Mouse (Mus musculus) kidney, adult 8-10 months (tissue): ENCODE measurements at regions not wholly inside any gene's neighbourhood (a gene's known extent, or its start where the extent isn't known, plus 50 kb on each side); places are given as distances from the start of the nearest gene placed in this dataset.
A peak's percentile ranks its signal among the peaks of the same experiment; 100 is the strongest.

Experiments
- DNase-seq, 2 experiments: peaks; one replicate each; pipeline ENCODE4 v3.0.0; 2022

DNA sequence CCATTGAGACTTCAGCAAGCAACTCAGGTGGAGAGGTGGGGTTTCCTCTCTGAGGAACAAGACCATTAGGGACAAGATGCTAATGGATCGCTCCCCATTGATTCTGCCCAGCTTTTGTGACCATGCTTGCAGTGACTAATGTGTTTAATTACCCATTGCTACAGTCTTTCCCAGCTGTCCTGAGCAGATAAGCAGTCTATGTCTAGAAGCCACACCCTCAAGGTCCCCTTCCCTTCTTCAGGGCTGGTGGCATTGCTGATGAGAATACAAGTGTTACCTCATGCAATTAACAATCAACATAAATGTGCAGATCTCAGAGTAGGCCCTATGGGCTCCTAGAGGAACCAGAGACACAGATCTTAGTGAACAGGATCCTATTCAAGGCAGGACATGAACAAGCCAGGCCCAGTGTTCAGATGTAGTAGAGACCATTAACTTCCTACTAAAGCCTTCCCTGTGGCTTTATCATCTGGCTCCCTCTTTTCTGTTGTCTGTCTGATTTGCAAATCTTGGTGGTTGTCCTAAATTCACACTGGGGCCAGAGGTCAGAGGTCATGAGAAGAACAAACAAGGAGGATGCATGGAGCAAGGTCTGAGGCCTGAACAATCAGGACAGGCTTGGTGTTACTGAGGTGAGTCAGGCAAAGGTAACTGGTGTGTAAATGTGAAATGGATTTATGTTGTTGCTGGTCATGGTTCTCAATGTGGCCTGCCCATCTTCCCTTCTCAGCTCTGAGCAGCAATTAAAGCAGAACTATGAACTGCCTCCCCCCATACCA, 56.8 kb downstream of the Odc1 start:
- DNase-seq: no peak

DNA sequence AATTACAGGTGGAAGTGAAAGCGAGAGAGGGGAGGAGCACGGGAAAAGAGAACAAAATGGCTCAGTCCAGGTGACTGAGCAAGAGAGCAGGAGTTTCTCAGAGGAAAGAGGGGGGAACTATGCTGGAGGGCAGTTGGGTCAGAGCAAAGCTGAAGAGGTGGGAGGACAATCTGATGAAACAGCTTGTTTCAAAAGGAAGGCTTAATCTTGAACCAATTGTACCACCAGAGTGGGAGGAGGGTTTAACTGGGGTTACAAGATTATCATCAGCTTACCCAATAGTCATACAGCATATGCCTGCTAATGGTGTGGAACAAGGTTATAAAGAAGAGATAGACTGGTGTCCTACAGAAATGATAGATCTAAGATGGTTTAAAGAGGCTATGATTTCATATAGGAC, 59.0 kb downstream of the Odc1 start:
- no peak for DNase-seq

DNA sequence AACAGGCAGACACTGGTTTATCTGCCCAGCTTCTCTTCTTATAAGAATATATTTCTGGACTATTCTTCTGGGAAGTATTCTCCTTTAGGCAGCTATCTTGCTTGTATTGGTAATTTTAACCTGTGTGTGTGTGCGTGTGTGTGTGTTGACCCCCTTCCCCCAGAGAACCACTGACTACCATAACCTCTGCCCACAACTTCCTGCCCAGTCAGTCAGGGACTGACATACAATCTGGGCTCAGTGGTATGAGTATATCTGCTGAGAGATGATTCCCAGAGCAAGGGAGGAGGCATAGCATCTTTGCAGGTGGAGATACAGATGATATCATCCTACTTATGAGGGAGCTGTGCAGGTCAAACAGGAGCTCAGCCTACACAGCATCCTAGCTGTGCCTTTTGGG, 65.8 kb downstream of the Odc1 start:
- DNase-seq: no peak

DNA sequence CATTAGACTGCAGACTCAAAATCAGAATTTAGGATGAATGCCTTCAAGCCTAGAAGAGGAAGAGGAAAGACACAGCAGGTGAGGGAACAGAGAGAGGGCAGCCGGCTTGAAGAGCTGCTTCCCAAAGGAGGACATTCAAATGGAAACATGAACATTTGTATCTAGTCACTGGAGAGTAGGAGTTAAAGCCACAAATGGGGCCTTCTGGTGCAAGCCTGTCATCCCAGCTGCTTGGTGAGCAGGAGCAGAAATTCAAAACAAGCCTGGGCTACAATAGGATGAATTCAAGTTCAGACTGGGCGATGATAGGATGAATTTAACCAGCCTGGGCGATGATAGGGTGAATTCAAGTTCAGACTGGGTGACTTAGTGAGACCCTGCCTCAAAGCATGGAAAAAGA, 67.4 kb downstream of the Odc1 start:
- no peak for DNase-seq

DNA sequence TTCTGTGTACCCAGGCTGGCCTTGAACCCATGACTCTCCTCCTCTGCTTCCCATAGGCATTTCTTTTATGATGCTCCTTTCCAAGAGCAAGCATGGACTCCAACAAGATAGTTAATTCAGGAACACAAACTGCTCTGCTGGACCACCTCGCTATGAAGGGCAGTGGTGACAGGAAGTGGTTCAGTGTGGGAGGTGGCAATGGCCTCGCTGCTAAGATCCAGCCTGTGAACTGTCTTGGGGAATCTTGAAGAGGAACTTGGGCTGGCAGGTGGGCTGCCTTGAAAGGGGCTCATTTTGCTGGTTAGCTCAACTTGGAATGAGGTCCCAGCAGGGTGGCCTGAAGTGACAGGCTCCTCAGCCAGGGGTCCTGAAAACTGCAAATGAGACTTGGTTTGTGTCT, 72.4 kb upstream of the Hpcal1 start:
- no peak for DNase-seq

DNA sequence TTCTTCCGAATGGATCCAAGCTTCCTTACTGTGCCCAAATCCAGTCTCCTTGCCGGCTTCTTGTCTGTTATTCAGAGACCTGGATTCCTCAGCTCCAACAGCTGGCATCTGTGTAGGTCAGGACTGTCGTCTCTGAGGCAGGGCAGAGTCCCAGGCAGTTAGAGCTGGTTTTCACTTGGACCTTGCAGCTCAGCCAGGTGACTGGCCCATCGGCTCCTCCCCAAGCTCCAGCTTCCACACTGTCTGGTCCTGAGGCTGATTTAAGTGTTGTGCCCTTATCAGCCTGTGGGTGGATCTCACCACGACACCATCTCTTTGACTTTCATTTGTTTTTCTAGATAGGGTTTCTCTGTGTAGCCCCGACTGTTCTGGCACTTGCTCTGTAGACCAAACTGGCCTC, 70.4 kb upstream of the Hpcal1 start:
- DNase-seq: peak; percentile 19 to 28

DNA sequence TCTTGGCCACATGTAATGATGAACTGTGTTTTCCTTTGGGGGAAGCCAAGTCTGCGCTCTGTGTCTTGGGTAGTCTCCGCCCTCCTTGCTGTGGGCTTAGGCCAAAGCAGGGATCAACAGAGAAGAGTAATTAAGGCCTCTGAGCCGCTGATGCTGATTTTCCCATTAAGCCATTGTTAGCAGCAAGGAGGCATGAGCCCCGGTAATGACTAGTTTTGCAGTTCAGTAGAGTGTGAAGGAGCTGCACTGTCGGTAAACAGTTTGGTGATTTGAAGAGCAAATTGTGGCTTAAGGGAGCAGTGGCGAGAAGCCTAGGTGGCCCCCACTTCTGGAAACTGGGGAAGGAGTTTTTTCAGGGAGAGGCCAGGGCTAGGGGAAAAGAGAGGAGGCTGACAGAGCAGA, 69.2 kb upstream of the Hpcal1 start:
- DNase-seq: peak; percentile 10 to 27

DNA sequence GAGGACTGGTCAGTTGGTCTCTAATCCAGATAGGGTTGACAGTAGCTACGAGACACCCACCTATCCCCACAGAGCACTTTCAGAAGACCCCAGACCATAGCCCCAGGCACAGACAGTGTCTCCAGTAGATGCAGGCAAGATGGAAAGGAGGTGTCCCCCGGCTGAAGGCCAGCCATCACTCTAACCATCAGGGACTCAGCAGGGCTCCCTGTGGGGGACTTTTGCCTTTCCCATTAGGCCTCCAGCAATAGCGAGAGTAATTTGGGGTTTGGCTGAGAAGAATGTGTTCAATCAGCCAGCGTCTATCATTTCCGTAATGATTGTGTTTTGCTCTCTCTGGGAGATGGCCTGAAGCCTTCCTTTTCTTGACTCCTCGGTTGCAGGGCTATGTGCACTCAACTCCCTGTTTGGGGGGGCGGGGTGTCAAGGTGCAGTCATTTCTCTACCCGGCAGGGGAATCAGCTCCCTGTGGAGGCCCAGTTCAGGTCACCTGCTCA, 68.1 kb upstream of the Hpcal1 start:
- no peak for DNase-seq

DNA sequence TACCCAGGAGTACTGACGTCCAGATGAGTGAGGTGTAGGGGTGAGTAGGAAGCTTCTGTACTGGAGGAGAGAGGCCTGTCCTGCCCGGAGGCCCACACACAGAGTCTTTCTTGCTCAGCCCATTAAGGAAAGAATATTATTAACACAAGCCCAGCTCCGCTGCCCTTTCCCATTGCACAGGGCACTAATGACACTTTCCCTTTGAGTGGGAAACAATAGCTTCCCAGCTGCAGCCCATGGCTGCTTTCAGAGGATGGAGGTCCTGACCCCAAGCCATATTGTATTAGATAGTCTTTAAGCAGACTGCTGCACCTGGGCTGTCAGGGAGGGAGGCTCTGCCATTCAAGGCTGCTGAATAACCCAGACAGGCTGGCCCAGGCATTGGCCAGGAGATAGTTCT, 64.6 kb upstream of the Hpcal1 start:
- DNase-seq: no peak

DNA sequence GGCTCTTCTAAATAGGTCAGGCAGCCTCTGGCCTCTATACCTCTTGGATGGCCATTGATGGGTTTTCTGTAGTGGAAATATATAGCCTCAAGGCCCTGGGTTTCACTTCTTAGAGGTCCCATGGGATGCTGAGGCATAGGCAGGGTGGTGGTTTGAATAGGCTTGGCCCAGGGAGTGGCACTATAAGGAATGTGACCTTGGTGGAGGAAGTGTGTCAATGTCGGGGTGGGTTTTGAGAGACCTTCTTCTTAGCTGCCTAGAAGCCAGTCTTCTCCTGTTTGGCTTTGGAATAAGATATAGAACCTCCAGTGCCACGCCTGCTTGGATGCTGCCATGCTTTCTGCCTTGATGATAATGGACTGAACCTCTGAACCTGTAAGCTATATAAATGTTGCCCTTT, 59.5 kb upstream of the Hpcal1 start:
- DNase-seq: no peak

DNA sequence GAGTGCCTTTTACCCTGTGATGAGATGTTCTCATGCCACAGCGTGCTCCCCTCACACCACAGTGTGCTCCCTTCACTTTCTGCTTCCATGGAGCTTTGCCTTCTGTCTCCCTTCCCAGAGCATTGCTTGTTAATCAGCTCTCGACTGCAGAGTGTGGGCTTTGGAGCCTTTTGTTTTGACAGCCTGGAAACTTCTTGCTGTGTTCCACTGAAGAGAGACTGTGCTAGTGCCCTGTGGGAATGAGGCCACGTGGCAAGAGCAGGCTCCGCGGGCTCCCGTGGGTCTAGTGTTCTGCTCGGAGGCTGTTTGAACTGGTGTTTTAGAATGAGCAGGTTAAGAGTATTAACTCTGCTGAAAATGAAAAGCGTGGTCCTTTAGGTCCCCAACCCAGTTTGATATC, 54.5 kb upstream of the Hpcal1 start:
- DNase-seq: no peak

DNA sequence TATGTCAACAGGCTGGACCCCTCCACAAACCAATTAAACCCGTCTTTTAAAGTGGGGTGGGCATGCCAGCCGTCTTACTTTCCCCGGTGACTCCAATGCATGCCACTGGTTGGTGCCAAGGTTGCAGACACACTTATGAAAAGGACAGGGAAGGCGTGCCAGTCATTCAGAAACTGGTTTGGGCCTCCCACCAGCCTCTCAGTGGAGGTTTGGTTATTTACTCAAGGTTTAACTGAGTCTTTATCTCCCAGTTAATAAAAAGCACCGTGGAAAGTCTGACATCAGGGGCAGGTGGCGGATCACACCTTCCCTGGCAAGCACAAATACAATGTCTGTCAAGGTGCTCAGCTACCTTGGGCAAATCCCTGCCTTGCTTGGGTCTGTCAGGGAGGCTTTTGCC, 54.1 kb upstream of the Hpcal1 start:
- no peak for DNase-seq
